Mouse (Mus musculus): Measurements from ENCODE around the gene Tesc. TPM values are rescaled to one million over a fixed set of nuclear protein-coding genes. Genes with fewer than 3 reads are reported as not detected.

Tesc gene
- total RNA-seq, 2 experiments from 2014 or later = 53.7 to 60.8 TPM

- no peak for DNase-seq (ENCODE audit: low spot score in 2 of 2)
Observed at GRCm38 (mm10) chr5:118011796-118012195, 15.7 kb upstream of the Tesc start.

GRCm38 (mm10) chr5:118015028-118015427, 12.5 kb upstream of the Tesc start:
- peak; percentile 63 to 80 for DNase-seq (ENCODE audit: low spot score in 2 of 2)

DNA sequence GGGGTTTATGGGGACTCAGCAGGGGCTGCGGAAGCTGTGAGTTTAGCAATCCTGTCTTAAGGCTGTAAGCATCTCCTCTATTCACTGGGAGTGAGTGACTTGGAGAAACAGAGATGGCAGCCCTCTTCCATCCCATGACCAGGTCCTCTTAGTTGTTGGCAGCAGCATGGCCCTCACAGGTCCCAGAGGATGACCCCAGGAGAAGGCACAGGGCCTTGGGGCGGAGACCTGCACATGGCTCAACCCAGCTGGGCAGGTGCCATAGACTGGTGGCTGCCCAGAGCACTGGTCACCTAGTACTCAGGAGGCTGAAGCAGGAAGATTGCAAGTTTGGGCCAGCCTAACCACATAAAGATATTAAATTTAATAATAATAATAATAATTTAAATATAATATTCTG, 11.9 kb upstream of the Tesc start:
- DNase-seq (ENCODE audit: low spot score in 2 of 2) = no peak

GRCm38 (mm10) chr5:118017527-118017926, 10.0 kb upstream of the Tesc start:
- DNase-seq (ENCODE audit: low spot score in 2 of 2) = no peak

DNA sequence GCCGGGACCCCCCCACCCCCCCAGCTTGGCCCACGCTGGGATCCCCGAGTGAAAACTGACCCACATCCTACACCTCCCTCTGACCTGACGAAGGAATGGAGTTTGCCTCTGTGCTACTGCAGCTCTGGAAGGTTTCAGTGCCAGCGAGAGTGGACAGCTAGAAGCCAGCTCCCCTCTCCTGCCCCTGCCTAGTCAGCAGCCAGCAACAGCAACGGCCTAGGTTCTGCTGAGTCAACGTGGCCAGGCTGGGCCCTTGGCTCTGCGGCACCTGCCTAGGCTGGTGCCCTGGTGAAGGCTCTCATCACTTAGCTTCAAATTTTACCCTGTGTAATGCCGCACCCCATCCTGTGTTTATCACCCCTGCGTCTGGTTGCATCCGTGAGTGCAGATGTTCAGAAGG, 7.6 kb upstream of the Tesc start:
- no peak for DNase-seq (ENCODE audit: low spot score in 2 of 2)

- no peak for DNase-seq (ENCODE audit: low spot score in 2 of 2)
Observed at GRCm38 (mm10) chr5:118023053-118023452, 4.5 kb upstream of the Tesc start.

- no peak for DNase-seq (ENCODE audit: low spot score in 2 of 2)
Observed at GRCm38 (mm10) chr5:118025880-118026279, 1.7 kb upstream of the Tesc start.

- DNase-seq (ENCODE audit: low spot score in 2 of 2) = no peak
Observed at GRCm38 (mm10) chr5:118026343-118026742, 1.2 kb upstream of the Tesc start.

GRCm38 (mm10) chr5:118027101-118027697, 344 bp upstream of the Tesc start:
- DNase-seq (ENCODE audit: low spot score in 2 of 2) = no peak

DNA sequence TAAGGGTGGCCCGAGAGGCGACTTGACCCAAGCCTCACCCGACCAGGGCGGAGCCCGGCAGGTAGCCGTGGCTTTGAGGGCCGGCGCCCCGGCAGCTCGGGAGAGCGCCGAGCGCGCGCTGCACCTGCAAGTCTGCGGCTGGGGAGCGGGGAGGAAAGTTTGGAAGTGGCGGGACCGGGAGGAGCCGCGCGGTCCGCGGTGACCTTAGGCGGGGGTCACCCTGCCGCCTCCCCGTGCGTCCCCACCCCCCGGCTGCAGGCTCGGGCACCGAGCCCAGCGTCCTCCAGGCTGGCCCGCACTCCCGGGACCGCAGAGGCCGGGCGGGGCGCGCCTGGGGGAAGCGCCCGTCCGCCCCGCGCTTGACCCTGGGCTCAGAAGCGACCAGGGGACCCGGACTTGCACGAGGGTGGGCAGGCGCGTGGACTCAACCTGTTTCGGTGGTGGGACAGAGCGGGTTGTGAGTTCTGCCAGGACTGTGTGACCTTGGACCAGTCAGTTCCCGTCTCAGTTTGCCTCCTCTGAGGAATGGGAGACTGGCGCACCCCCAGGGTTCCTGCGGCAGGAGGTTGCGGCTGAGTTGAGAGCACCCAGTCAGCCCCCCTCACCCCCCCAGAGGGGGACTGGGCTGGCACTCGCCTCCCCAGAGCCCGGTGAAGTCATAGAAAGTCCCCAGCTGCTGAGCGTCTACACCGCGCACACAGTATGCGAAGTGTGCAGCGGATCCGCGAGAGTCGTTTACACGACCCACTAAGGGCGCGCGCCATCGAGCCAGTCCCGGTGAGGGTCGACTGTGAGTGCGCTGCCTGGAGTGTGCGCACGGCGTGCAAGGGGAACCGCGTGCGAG, 870 bp downstream of the Tesc start:
- no peak for DNase-seq (ENCODE audit: low spot score in 2 of 2)

DNA sequence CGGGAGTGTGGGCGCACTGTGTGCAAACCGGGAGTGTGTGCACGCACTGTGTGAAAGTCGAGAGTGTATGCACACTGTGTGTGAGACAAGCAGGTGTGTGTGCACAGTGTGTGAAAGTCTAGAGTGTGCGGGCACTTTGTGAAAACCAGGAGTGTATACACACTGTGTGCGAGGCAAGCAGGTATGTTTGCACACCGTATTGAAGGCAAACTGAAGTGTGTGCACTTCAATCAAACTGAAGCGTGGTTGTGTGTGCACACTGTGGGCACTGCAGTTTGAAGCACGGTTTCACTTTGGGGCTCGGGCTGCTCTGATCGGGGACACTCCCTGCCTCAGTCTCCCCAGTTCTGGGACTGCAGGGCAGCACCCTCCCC, 1.5 kb downstream of the Tesc start:
- DNase-seq (ENCODE audit: low spot score in 2 of 2) = no peak

DNA sequence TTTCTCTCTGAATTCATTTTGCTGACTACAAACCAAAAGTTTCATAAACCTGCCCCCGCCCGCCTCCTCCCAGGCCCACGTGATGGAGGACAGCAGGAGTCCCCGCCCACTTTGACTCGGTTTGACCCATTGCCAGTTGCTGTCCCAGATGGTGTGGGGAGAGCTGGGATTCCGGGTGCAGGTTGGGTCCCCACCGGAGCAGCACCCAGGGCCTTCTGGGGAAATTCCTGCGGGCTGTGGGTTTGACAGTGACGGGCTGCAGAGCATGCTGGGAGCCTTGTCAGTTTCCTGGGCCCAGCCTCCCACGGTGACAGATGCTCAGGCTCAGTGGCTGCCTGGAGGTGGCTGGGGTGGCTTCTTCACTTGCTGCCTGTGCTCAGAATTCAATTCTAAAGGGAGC, 1.9 kb downstream of the Tesc start:
- DNase-seq (ENCODE audit: low spot score in 2 of 2) = no peak

GRCm38 (mm10) chr5:118030022-118030675, 2.6 kb downstream of the Tesc start:
- no peak for DNase-seq (ENCODE audit: low spot score in 2 of 2)

DNA sequence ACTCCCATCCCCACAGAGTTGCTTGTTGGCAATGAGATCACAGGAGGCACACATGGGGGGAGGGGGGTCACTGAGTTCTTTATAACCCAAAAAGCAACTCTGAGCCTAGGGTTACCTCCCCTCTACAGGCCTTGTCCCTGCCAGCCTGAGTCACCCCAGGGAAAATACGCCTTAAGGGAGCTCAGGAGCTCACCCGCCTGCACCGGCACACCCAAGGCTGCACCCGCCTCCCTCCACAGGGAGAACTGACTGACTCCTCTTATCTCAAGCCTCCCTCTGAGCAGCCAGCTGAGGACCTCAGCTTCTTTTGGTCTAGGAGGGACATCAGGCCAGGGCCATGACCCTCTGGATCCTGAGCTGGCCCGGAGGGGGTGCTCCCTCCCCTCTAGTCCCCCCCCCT, 3.5 kb downstream of the Tesc start:
- DNase-seq (ENCODE audit: low spot score in 2 of 2) = no peak

GRCm38 (mm10) chr5:118031508-118031907, 4.0 kb downstream of the Tesc start:
- DNase-seq (ENCODE audit: low spot score in 2 of 2) = no peak

- DNase-seq (ENCODE audit: low spot score in 2 of 2) = no peak
Observed at GRCm38 (mm10) chr5:118033328-118033727, 5.8 kb downstream of the Tesc start.

- DNase-seq (ENCODE audit: low spot score in 2 of 2) = no peak
Observed at GRCm38 (mm10) chr5:118033740-118034139, 6.2 kb downstream of the Tesc start.

DNA sequence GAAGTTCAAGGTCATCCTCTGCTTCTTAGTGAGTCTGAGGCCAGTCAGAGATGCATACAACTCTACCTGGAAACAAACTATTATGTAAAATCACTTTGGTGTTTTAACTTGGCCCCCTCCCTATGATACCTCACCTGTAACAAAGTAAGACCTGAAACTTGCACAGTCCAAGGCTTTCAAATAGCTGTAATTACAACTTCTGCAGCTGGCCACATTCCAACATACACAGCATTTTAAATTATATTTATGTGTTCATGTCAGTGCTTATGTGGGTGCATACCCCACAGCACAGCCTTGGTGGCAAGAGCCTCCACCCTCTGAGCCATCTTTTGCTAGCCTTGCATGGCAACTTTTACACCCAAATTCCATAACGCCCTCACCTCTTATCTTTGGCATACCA, 7.1 kb downstream of the Tesc start:
- DNase-seq (ENCODE audit: low spot score in 2 of 2) = no peak

GRCm38 (mm10) chr5:118035786-118036185, 8.2 kb downstream of the Tesc start:
- no peak for DNase-seq (ENCODE audit: low spot score in 2 of 2)

GRCm38 (mm10) chr5:118036888-118037797, 9.6 kb downstream of the Tesc start:
- no peak for DNase-seq (ENCODE audit: low spot score in 2 of 2)

GRCm38 (mm10) chr5:118037798-118038484, 10.4 kb downstream of the Tesc start:
- no peak for DNase-seq (ENCODE audit: low spot score in 2 of 2)
